Mouse (Mus musculus) stomach, postnatal 0 days (tissue): Measurements from ENCODE around the gene Ccdc180. TPM values are rescaled to one million over a fixed set of nuclear protein-coding genes. Genes with fewer than 3 reads are reported as not detected.
A peak's percentile ranks its signal among the peaks of the same experiment; 100 is the strongest.

ENCODE experiments used
- ATAC-seq: fragments of 200-750 bp; cut with Nextera tagmentation; 2 replicates; pipeline ENCODE4 v1.8.0; 2017; ENCODE audit not compliant: low FRiP score, low TSS enrichment
- DNase-seq: peaks from one replicate; pipeline ENCODE4 v3.0.0-alpha.2; 2016; ENCODE audit warnings: low spot score
- H3K27ac ChIP-seq: fragments of 300-500 bp; sonication (generic); replicated peaks from 2 replicates; pipeline ENCODE4 v1.5.1; 2014; ENCODE audit warnings: mild to moderate bottlenecking, control low read depth
- H3K27me3 ChIP-seq: fragments of 300-500 bp; sonication (generic); 2 replicates; pipeline ENCODE4 v1.6.1; 2014; ENCODE audit warnings: low read length; ENCODE audit not compliant: control insufficient read depth, insufficient read depth
- H3K36me3 ChIP-seq: fragments of 300-500 bp; sonication (generic); 2 replicates; pipeline ENCODE4 v1.6.1; 2014; ENCODE audit warnings: low read length, mixed read lengths; ENCODE audit not compliant: control insufficient read depth, insufficient read depth
- H3K4me1 ChIP-seq: fragments of 300-500 bp; sonication (generic); replicated peaks from 2 replicates; pipeline ENCODE4 v1.6.1; 2014; ENCODE audit warnings: antibody characterized with exemption; ENCODE audit not compliant: control insufficient read depth, insufficient read depth
- H3K4me2 ChIP-seq: fragments of 300-500 bp; sonication (generic); replicated peaks from 2 replicates; pipeline ENCODE4 v1.6.1; 2014; ENCODE audit warnings: low read depth, mild to moderate bottlenecking, control low read depth, moderate library complexity
- H3K4me3 ChIP-seq: fragments of 300-500 bp; sonication (generic); 2 replicates; pipeline ENCODE4 v1.5.1; 2014; ENCODE audit warnings: low read depth, low read length, control low read depth
- H3K9ac ChIP-seq: fragments of 300-500 bp; sonication (generic); 2 replicates; pipeline ENCODE4 v1.6.1; 2014; ENCODE audit warnings: mild to moderate bottlenecking, low read length, control low read depth, mixed read lengths
- H3K9me3 ChIP-seq: fragments of 300-500 bp; sonication (generic); 2 replicates; pipeline ENCODE4 v1.6.1; 2016; ENCODE audit warnings: low read length; ENCODE audit not compliant: control insufficient read depth
- CTCF ChIP-seq: IDR thresholded peaks from 2 replicates; pipeline ENCODE4 v1.5.1; 2016; ENCODE audit warnings: antibody characterized with exemption, low read depth, mild to moderate bottlenecking, moderate library complexity
- EP300 ChIP-seq: optimal IDR thresholded peaks from 2 replicates; pipeline ENCODE3; 2016; ENCODE audit warnings: antibody characterized with exemption
- WGBS: fragments of 180-500 bp; shearing (Covaris S2); extraction: QIAGEN DNeasy Blood & Tissue Kit; methylation state at CpG from one replicate; pipeline ENCODE4 v1.1.7; 2014; 5-methylcytosine and 5-hydroxymethylcytosine counted together
- polyA plus RNA-seq: library from polyadenylated mRNA; unstranded; fragments of >200 nt; fragmentation: Nextera tagmentation; extraction: Ambion mirVana; gene quantifications from 2 replicates; pipeline ENCODE4 v1.2.1, GENCODE M21; 2015

Gene Ccdc180
- polyA plus RNA-seq, 1 experiment from 2014 or later, result 0.24 TPM

DNA sequence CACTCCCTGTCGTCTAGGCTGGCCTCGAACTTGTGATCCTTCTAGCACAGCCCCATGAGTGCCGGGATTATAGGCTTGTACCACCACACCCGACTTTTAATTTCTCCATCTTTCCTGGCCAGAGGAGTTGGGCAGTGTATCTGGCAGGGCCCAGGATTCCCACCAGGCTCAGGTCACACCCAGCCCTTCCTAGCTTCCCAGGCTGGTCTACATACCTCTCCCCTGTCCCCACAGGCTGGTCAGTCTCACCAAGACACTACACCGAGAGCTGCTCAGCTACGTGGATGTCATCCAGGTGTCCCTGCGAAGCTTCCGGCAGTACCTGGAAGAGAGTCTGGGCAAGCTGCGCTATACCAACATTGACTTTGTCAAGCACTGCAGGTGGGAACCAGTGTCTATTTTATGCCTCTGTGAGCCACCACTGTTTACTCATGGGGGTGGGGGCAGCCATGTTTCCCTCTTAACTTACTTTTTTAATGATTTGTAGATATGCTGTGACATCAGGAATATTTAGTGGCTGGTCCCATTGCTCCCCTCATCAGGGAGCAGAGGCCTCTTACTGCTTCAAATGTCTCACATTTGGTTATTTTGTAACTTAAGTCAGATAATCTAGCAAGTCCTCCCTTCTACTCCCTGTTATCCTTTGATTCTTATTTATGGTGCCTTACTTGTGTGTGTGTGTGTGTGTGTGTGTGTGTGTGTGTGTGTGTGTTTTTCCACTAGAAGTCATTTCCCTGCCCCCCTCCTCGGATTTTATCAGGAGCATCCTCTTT, 31.7 kb downstream of the Ccdc180 start:
- Histone ChIP-seq H3K4me3 (no peak overlapping the region), H3K4me1 (no peaks in the 10 kb centered on the region), H3K27me3 (no peaks in the 10 kb centered on the region), H3K36me3 (no peaks in the 10 kb centered on the region), H3K27ac (no peak overlapping the region), H3K9ac (no peak overlapping the region), H3K9me3 (no peaks in the 10 kb centered on the region), H3K4me2 (no peak overlapping the region)
- TF ChIP-seq EP300 (no peak), CTCF (no peak)
- ATAC-seq (no peak), DNase-seq (no peak)
- WGBS, result 76% methylated on average over 10 of the region's 10 CpGs

DNA sequence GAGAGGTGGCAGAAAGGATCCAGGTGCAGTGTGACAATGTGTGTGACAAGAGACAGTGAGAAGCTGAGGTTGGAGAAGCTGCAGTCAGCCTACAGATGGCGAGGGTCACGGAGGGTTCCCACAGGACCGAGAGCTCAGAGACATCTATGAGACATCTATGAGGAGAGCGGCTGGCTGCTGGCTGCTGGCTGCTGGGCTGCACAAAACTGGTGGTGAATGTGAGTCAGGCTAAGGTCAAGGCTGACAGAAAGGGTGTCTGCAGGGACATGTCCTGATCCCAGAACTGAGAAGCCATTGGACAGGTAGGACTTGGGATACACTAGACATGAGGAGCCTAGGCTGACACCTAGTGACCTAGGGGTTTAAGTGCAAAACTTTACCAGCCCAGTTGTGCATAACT, 33.9 kb downstream of the Ccdc180 start:
- TF ChIP-seq CTCF, result no peak
- TF ChIP-seq EP300, result no peak
- Histone ChIP-seq H3K4me2 (no peak overlapping the region), H3K9ac (no peak overlapping the region), H3K27me3 (no peaks in the 10 kb centered on the region), H3K4me1 (no peaks in the 10 kb centered on the region), H3K9me3 (no peaks in the 10 kb centered on the region), H3K27ac (no peak overlapping the region), H3K4me3 (no peak overlapping the region), H3K36me3 (no peaks in the 10 kb centered on the region)
- DNase-seq (no peak), ATAC-seq (no peak)
- 85% methylated on average over 4 of the region's 4 CpGs for WGBS

DNA sequence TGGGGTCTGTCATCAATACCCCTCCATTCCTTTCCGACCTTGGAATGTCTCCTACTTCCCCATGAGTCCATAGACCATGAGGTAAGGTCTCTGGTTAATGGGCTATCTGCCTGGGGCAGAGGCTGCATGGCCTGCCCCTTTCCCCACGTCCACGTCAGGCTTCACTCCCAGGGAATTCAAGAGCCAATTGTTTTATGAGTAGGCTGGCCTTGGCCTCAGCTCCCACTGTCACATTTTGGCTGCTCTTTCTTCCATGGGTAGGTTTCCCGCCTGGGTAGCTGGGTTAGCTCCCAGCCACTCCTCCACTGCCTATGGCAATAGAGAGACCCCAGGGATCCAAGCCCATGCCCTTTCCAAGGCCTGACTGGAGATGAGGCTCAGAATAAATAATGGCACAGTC, 38.5 kb downstream of the Ccdc180 start:
- WGBS, result 80% methylated on average over 4 of the region's 4 CpGs
- Histone ChIP-seq H3K9me3 (no peaks in the 10 kb centered on the region), H3K9ac (no peak overlapping the region), H3K4me2 (no peak overlapping the region), H3K4me3 (no peak overlapping the region), H3K27ac (no peak overlapping the region), H3K36me3 (no peaks in the 10 kb centered on the region), H3K4me1 (no peaks in the 10 kb centered on the region), H3K27me3 (no peaks in the 10 kb centered on the region)
- no peak for DNase-seq
- no peak for TF ChIP-seq CTCF
- TF ChIP-seq EP300, result no peak
- no peak for ATAC-seq

DNA sequence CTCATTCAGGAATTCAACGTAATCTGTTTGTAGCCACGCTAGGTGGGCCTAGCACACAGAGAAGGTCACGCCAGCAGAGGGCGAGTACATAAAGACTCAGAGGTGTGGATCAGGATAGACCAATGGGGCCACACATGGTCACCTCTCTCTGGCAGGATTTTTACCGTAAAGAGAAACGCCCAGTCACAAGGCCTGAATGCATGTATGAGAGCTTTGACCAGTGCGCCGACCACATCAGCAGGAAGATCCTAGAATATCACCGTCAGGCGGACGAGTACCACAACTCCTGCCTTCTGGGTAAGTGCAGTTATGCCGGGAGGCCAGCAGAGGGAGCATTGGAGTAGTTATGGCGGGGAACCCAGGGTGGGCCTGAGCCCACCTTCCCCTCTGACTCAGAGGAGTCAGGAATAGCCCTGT, 51.5 kb downstream of the Ccdc180 start:
- no peaks in the 10 kb centered on the region for H3K9me3 ChIP-seq
- no peaks in the 10 kb centered on the region for H3K4me1 ChIP-seq
- no peaks in the 10 kb centered on the region for H3K27me3 ChIP-seq
- ATAC-seq (peak; percentile 75), DNase-seq (peak; percentile 71)
- H3K4me3 ChIP-seq, result no peak overlapping the region
- H3K27ac ChIP-seq, result no peak overlapping the region
- WGBS, result 22% methylated on average over 13 of the region's 13 CpGs
- TF ChIP-seq CTCF, result peak; percentile 86
- no peak for TF ChIP-seq EP300
- H3K36me3 ChIP-seq, result no peaks in the 10 kb centered on the region
- H3K4me2 ChIP-seq, result peak overlapping the region; percentile 24
- H3K9ac ChIP-seq, result no peak overlapping the region

DNA sequence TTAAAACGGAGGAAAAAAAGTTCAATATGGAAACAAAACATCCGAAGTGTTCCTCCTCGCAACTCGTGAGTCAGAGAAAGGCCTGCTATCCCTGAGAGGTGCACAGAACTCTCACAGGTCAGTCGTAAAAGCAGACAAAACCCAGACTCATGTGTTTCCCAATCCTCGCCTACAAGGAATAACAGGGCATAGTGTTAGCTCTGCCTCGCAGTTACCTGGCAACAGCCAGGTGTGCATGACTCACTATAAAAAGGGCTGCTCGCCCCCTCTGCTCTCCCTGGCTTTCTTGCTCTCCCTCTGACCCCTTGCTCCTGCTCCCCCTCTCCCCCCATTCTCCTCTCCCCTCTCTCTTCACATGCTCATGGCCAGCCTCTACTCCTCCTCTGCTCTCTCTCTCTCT, 57.6 kb downstream of the Ccdc180 start:
- peak; percentile 70 for ATAC-seq
- 65% methylated on average over 8 of the region's 8 CpGs for WGBS

DNA sequence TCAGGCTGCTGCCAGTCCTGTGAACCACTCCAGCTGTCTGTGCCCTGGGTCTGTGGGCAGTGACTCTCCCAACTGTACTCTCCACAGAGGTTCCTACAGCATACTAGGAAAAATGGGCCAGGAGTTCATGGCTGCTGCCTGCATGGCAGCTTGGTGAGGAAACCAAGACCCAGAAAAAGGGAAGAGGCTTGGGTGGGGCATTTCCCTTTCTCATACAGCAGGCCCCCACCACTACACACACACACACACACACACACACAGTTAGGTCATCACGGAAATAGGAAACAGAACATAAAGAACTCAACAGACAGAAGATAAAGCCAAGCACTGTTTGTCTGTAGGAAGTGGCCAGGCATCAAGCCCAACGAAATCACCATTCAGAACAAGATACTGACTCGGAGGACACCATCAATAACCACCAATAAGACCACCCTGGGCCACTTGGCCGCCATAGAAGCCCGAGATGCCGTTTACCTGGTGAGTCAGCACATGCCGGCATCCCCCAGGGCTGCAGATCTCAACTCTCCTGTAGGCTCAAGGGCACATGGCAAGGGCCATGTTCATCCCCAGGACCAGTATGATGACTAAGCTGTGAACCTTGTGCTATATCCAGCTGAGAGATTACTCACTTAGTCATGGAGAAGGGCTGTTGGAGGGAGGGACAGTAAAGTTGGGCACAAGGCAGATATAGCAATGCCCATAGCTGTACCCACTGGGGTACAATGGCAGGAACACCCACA, 59.2 kb downstream of the Ccdc180 start:
- peak; percentile 44 for DNase-seq
- peak overlapping the region; percentile 40; the same call in 1 of the 2 replicates for H3K27ac ChIP-seq
- ATAC-seq, result peak; percentile 85

More for the DNA sequence above, 57.6 kb downstream of the Ccdc180 start:
- TF ChIP-seq CTCF (no peak), EP300 (no peak)
- no peaks in the 10 kb centered on the region for H3K4me1 ChIP-seq
- no peak overlapping the region for H3K4me3 ChIP-seq
- no peaks in the 10 kb centered on the region for H3K9me3 ChIP-seq
- no peak overlapping the region for H3K9ac ChIP-seq
- DNase-seq, result peak; percentile 48
- H3K4me2 ChIP-seq, result no peak overlapping the region
- no peak overlapping the region for H3K27ac ChIP-seq
- H3K36me3 ChIP-seq, result no peaks in the 10 kb centered on the region
- no peaks in the 10 kb centered on the region for H3K27me3 ChIP-seq

More for the DNA sequence above, 59.2 kb downstream of the Ccdc180 start:
- TF ChIP-seq CTCF, result no peak
- no peak for TF ChIP-seq EP300
- Histone ChIP-seq H3K4me2 (no peak overlapping the region), H3K9ac (no peak overlapping the region), H3K36me3 (no peaks in the 10 kb centered on the region), H3K27me3 (no peaks in the 10 kb centered on the region), H3K4me3 (no peak overlapping the region), H3K4me1 (no peaks in the 10 kb centered on the region), H3K9me3 (no peaks in the 10 kb centered on the region)
- 81% methylated on average over 7 of the region's 7 CpGs for WGBS
